Mouse (Mus musculus) forebrain, embryonic 11.5 days (tissue): ENCODE results near the gene Dock2. TPM values are rescaled to one million over a fixed set of nuclear protein-coding genes. Genes with fewer than 3 reads are reported as not detected.

Experiments used
- ATAC-seq: fragments of 200-750 bp; cut with Nextera tagmentation; replicated peaks from 2 replicates; pipeline ENCODE4 v1.8.0; 2017; ENCODE audit warnings: moderate TSS enrichment; ENCODE audit not compliant: low FRiP score
- DNase-seq: peaks from one replicate; pipeline ENCODE4 v3.0.0-alpha.2; 2017; ENCODE audit warnings: low spot score
- H3K27ac ChIP-seq: fragments of 300-500 bp; sonication (generic); 2 replicates; pipeline ENCODE4 v1.5.1; 2014; ENCODE audit warnings: low read depth, low read length
- H3K27me3 ChIP-seq: fragments of 300-500 bp; sonication (generic); 2 replicates; pipeline ENCODE4 v1.6.1; 2014; ENCODE audit warnings: mild to moderate bottlenecking, low read length, mixed read lengths; ENCODE audit not compliant: control insufficient read depth, insufficient read depth
- H3K36me3 ChIP-seq: fragments of 300-500 bp; sonication (generic); 2 replicates; pipeline ENCODE4 v1.6.1; 2014; ENCODE audit warnings: mild to moderate bottlenecking, low read length, moderate library complexity, mixed read lengths; ENCODE audit not compliant: control insufficient read depth, insufficient read depth
- H3K4me1 ChIP-seq: fragments of 300-500 bp; sonication (generic); replicated peaks from 2 replicates; pipeline ENCODE4 v1.6.1; 2014; ENCODE audit warnings: low read length, mixed read lengths; ENCODE audit not compliant: control insufficient read depth, insufficient read depth
- H3K4me2 ChIP-seq: fragments of 300-500 bp; sonication (generic); 2 replicates; pipeline ENCODE4 v1.6.1; 2014; ENCODE audit warnings: low read depth, mild to moderate bottlenecking, low read length, moderate library complexity, mixed read lengths; ENCODE audit not compliant: severe bottlenecking
- H3K4me3 ChIP-seq: fragments of 300-500 bp; sonication (generic); 2 replicates; pipeline ENCODE4 v1.5.1; 2014; ENCODE audit warnings: low read depth, low read length
- H3K9ac ChIP-seq: fragments of 300-500 bp; sonication (generic); 2 replicates; pipeline ENCODE4 v1.6.1; 2014; ENCODE audit warnings: low read length
- H3K9me3 ChIP-seq: fragments of 300-500 bp; sonication (generic); 2 replicates; pipeline ENCODE4 v1.6.1; 2016; ENCODE audit warnings: low read length, mixed read lengths; ENCODE audit not compliant: control insufficient read depth
- WGBS: fragments of 180-500 bp; shearing (Covaris S2); extraction: QIAGEN DNeasy Blood & Tissue Kit; methylation state at CpG from one replicate; pipeline ENCODE4 v1.1.7; 2014; 5-methylcytosine and 5-hydroxymethylcytosine counted together
- polyA plus RNA-seq: library from polyadenylated mRNA; unstranded; fragments of >200 nt; fragmentation: Nextera tagmentation; extraction: Ambion mirVana; gene quantifications from 2 replicates; pipeline ENCODE4 v1.2.1, GENCODE M21; 2014

Dock2 gene
- polyA plus RNA-seq, 1 experiment from 2014 or later: 1.1 TPM

GRCm38 (mm10) chr11:34372224-34372623 is 411.5 kb downstream of the Dock2 start:
- Histone ChIP-seq H3K4me2 (no peak overlapping the region), H3K4me1 (no peaks in the 10 kb centered on the region), H3K36me3 (no peaks in the 10 kb centered on the region), H3K27ac (no peak overlapping the region), H3K9me3 (no peaks in the 10 kb centered on the region), H3K4me3 (no peak overlapping the region), H3K9ac (no peak overlapping the region), H3K27me3 (no peaks in the 10 kb centered on the region)
- 89% methylated on average over 4 of the region's 4 CpGs for WGBS
- no peak for DNase-seq
- no peak for ATAC-seq

- Histone ChIP-seq H3K9me3 (no peaks in the 10 kb centered on the region), H3K27me3 (no peaks in the 10 kb centered on the region), H3K4me1 (no peaks in the 10 kb centered on the region), H3K36me3 (no peaks in the 10 kb centered on the region), H3K27ac (no peak overlapping the region), H3K4me3 (no peak overlapping the region), H3K9ac (no peak overlapping the region), H3K4me2 (no peak overlapping the region)
- DNase-seq (no peak), ATAC-seq (no peak)
- WGBS: 61% methylated on average over 2 of the region's 2 CpGs
Observed at GRCm38 (mm10) chr11:34356109-34356508, 427.6 kb downstream of the Dock2 start.

- ATAC-seq: no peak
- 79% methylated on average over 12 of the region's 12 CpGs for WGBS
Observed at GRCm38 (mm10) chr11:34355406-34355805, 428.3 kb downstream of the Dock2 start.

GRCm38 (mm10) chr11:34349453-34350056 is 434.1 kb downstream of the Dock2 start:
- Histone ChIP-seq H3K4me2 (no peak overlapping the region), H3K36me3 (no peaks in the 10 kb centered on the region), H3K27me3 (no peaks in the 10 kb centered on the region), H3K4me1 (no peaks in the 10 kb centered on the region), H3K27ac (no peak overlapping the region), H3K9me3 (no peaks in the 10 kb centered on the region), H3K9ac (no peak overlapping the region), H3K4me3 (no peak overlapping the region)
- 88% methylated on average over 10 of the region's 10 CpGs for WGBS
- DNase-seq (no peak), ATAC-seq (no peak)

More at GRCm38 (mm10) chr11:34355406-34355805, 428.3 kb downstream of the Dock2 start:
- no peak for DNase-seq
- Histone ChIP-seq H3K9ac (no peak overlapping the region), H3K27ac (no peak overlapping the region), H3K36me3 (no peaks in the 10 kb centered on the region), H3K4me1 (no peaks in the 10 kb centered on the region), H3K4me2 (no peak overlapping the region), H3K9me3 (no peaks in the 10 kb centered on the region), H3K27me3 (no peaks in the 10 kb centered on the region), H3K4me3 (no peak overlapping the region)

- H3K27me3 ChIP-seq: no peaks in the 10 kb centered on the region
- ATAC-seq (no peak), DNase-seq (no peak)
- WGBS: 70% methylated on average over 4 of the region's 4 CpGs
- H3K27ac ChIP-seq: no peak overlapping the region
- no peak overlapping the region for H3K4me3 ChIP-seq
- H3K9ac ChIP-seq: no peak overlapping the region
- H3K36me3 ChIP-seq: no peaks in the 10 kb centered on the region
- no peaks in the 10 kb centered on the region for H3K4me1 ChIP-seq
- H3K4me2 ChIP-seq: no peak overlapping the region
- no peaks in the 10 kb centered on the region for H3K9me3 ChIP-seq
Observed at GRCm38 (mm10) chr11:34348287-34348918, 435.3 kb downstream of the Dock2 start.

GRCm38 (mm10) chr11:34344310-34344709 is 439.4 kb downstream of the Dock2 start:
- Histone ChIP-seq H3K4me3 (no peak overlapping the region), H3K36me3 (no peaks in the 10 kb centered on the region), H3K27ac (no peak overlapping the region), H3K4me2 (no peak overlapping the region), H3K27me3 (no peaks in the 10 kb centered on the region), H3K9ac (no peak overlapping the region), H3K9me3 (no peaks in the 10 kb centered on the region), H3K4me1 (no peaks in the 10 kb centered on the region)
- no peak for ATAC-seq
- WGBS: 69% methylated on average over 5 of the region's 5 CpGs
- DNase-seq: no peak

DNA sequence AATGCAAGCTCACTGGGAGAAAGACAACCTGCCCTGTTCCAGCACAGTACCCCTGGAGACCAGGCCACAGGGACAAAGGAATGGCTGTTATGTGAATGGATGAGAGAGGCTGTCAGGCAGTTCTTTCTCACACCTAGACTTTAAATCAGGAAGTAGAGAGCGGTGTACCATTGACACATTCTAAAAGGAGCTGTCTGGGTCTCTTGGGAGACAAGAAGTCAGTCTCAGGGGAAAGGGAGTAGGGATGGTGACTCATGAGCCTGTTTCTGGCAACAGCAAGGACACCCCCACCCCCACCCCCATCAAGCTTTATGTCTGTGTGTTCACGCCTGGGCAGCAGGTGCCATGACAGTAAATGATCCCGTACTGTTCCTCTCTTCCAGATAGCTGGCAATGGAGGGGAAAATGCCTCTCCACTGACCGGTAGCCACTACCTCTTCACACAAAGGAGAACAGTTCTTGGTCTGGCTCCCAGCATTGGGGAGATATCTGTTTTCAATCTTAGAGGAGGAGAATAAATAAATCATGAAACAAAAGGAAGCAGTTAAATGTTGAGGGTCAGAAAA is 439.9 kb downstream of the Dock2 start:
- no peaks in the 10 kb centered on the region for H3K36me3 ChIP-seq
- H3K27me3 ChIP-seq: no peaks in the 10 kb centered on the region
- no peak overlapping the region for H3K27ac ChIP-seq
- H3K4me3 ChIP-seq: no peak overlapping the region
- no peak overlapping the region for H3K4me2 ChIP-seq
- no peaks in the 10 kb centered on the region for H3K4me1 ChIP-seq
- H3K9me3 ChIP-seq: no peaks in the 10 kb centered on the region
- ATAC-seq (no peak), DNase-seq (no peak)
- 85% methylated on average over 4 of the region's 4 CpGs for WGBS
- no peak overlapping the region for H3K9ac ChIP-seq

DNA sequence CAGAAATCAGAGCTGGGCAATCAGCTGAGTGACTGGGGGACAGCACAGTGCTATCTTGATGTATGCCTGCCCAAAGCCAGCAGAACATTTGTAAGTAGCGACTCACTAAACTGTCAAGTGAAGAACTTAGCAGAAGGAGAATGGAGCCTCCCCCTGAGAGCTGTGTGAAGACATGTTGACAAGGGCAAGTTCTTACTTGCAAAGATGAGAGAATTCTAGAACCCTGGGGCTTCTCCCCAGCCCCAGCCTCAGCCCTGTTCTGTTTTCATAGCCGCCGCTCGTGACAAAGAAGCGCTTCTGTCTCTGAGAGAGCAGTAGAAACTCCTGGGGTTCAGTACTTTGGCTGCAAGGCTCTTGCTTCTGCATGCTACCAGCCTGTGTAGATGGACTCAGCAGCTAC is 444.0 kb downstream of the Dock2 start:
- H3K9ac ChIP-seq: no peak overlapping the region
- 86% methylated on average over 5 of the region's 5 CpGs for WGBS
- no peaks in the 10 kb centered on the region for H3K9me3 ChIP-seq
- H3K27ac ChIP-seq: no peak overlapping the region
- H3K4me1 ChIP-seq: no peaks in the 10 kb centered on the region
- no peak overlapping the region for H3K4me3 ChIP-seq
- H3K36me3 ChIP-seq: no peaks in the 10 kb centered on the region
- no peak for ATAC-seq
- H3K27me3 ChIP-seq: no peaks in the 10 kb centered on the region
- no peak for DNase-seq
- no peak overlapping the region for H3K4me2 ChIP-seq

DNA sequence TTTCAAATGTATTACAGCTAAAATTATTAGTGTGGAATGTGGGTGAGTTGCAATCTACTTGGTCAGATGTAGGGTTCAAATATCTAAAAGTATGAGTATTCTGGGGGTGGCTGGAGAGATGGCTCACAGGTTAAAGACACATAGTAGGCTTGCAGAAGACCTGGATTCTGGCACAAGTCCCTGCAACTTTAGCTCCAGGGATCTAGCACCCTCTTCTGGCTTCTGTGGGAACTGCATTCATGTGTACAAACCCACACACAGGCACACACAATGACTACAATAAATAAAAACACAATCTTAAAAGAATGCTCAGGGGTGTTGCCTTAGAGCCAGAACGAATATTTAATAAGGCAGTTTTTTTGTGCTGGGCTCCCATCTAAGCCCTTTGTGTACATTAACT is 445.8 kb downstream of the Dock2 start:
- Histone ChIP-seq H3K27me3 (no peaks in the 10 kb centered on the region), H3K9me3 (no peaks in the 10 kb centered on the region), H3K36me3 (no peaks in the 10 kb centered on the region), H3K9ac (no peak overlapping the region), H3K4me3 (no peak overlapping the region), H3K27ac (no peak overlapping the region), H3K4me1 (no peaks in the 10 kb centered on the region), H3K4me2 (no peak overlapping the region)
- DNase-seq: no peak
- 72% methylated on average over 1 of the region's 1 CpGs for WGBS
- ATAC-seq: no peak
